Mouse (Mus musculus) G1E-ER4 (cell line): ENCODE results near the gene Gde1. TPM values are rescaled to one million over a fixed set of nuclear protein-coding genes. Genes with fewer than 3 reads are reported as not detected.

Experiments used
- GATA1 ChIP-seq: IDR thresholded peaks from one replicate; pipeline ENCODE4 v1.8.0; 2012; ENCODE audit warnings: low read length, inconsistent platforms
- polyA plus RNA-seq: library from polyadenylated mRNA; stranded (reverse); fragments of >175 nt; gene quantifications from 2 replicates; pipeline ENCODE4 v1.2.3, GENCODE M21; 2012

Gene Gde1
- 25.4 and 35.9 TPM in 2 replicates for polyA plus RNA-seq

DNA sequence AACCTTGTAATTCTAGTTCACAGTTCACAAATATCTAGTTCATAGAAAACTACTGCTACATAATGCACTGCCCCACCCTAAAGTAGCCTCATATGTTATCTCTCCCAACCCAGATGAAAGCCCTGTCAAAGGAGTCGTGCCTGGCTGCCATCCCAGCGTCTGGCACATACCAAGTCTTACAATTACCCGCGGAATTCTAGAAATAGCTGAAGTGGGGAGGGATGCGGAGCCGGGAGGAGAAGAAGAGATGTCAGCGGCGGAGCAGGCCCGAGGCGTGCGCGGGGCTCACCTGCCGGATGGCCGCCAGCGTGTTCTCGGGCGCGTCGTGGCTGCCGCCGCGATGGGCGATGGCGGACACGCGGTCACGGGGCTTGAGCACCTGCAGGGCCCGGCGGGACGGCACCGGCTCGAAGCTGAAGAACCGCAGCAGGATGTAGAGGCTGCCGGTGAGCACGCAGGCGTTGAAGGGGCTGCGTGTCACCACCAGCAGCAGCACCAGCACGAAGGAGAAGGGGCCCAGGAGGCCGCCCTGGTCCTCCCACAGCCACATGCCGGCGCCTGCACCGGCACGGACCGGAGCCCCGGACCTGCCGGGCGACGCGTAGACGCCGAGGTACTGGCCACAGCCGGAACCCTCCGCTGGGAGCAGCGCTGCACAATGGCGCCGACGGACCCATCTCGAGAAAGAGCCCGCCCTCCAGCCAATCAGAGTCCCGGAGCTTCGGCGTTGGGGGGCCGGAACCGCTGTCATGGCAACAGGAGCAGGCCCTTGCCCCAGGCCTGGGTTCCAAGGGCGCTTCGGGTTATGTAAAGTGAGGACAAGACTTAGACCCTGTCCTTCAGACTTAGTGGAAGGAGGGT is at the start of gene Gde1:
Gde1 (minus strand) TSS at position 678 of the 861 bp plus-strand sequence.
- TF ChIP-seq GATA1 = no peak

DNA sequence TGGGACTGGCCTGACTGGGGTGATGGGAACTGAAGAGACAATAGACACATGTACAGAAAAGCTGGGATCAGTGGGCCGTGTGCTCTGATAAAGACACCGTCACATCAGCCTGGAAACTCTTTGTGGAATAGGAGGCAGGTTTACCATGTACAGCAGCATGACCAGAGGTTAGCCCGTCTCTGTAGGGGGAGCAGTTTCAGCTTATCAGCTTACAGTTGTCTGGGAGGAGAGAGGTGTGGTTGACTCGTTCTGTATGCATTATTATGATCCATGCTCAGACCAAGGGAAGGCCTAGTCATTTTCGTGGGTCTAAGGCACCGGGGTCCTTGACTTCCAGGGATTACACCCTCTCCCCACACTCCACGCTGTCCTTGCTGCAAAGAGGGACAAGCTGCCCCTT is 46.0 kb upstream of the Gde1 start:
- no peak for TF ChIP-seq GATA1

- no peak for TF ChIP-seq GATA1
Observed at GRCm38 (mm10) chr7:118749706-118750105, 44.1 kb upstream of the Gde1 start.

DNA sequence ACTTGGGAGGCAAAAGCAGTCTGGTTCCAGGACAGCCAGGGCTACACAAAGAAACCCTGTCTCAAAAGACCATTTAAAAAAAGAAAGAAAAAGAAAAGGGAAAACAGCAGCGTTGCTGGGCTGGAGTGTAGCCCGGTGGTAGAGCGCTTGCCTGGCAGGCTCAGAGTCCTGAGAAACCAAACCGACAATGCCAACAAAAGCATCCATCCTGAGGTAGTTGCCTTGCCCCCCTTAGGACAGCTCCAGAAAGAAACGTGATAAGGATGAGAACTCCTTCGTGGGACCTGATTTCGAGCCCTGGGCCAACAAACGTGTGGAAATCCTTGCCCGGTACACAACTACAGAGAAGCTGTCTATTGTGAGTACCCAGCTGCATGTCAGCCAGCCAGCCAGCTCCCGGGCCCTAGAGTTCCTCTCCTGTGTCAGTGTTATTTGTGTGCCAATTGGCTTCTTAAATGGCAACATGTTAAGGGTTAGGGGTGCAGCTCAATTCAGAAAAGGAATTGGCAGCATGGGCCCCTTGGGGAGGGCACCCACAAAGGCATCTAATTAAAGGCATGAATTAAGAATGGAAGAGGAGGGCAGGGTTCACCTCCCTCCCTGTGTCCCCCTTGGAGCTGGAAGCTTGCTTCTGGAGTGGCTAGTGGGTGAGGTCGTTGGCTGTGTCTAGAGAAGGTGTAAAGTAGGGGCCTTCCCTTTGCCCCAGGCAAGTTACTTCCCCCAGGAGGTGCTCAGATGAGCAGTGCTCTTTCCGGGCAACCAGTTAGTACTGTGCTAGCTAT is 42.5 kb upstream of the Gde1 start:
- no peak for TF ChIP-seq GATA1

GRCm38 (mm10) chr7:118744766-118745165 is 39.2 kb upstream of the Gde1 start:
- TF ChIP-seq GATA1 = no peak

- TF ChIP-seq GATA1 = no peak
Observed at GRCm38 (mm10) chr7:118742278-118742677, 36.7 kb upstream of the Gde1 start.

GRCm38 (mm10) chr7:118740532-118741338 is 35.2 kb upstream of the Gde1 start:
- TF ChIP-seq GATA1 = no peak

DNA sequence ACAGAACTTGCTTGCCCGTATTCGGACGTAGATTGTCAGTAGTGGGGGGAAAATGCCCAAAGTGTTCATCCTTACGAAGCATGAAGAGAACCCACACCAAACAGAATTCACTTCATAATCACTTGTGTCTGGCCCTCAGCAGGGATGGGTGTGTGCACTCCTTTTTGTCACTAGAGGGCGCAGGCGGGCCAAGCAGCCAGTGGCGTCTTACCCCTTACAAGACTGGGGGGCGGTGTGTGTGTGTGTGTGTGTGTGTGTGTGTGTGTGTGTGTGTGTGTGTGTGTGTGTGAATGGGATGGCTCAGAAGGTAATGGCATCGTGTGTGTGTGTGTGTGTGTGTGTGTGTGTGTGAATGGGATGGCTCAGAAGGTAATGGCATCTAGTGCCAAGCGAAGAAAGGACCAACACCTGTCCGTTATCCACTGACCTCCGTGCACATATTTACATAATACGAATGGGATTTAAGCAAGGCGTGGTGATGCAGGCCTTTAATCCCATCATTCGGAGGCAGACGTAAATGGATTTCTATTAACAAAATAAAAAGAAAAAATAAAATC is 34.5 kb upstream of the Gde1 start, which contains the start of gene Vps35l:
Vps35l (plus strand) TSS at position 252 of the 557 bp plus-strand sequence.
- no peak for TF ChIP-seq GATA1

DNA sequence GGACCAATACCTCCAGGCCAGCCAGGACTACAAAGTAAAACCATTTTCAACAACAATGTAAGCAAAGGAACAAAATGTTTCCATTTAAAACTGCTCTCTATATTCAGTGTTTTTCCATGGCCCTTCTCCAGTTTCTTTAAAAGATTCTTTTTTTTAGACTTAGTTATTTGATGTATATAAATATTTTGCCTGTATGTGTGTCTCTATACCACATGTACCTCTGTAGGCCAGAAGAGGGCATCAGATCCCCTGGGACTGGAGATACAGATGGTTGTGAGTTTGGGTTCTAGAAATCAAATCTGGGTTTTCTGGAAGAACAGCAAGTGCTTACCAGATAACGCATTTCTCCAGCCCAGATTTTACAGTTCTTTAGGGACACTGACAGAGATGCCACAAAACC is 33.2 kb upstream of the Gde1 start:
- TF ChIP-seq GATA1 = no peak

GRCm38 (mm10) chr7:118733225-118733624 is 27.6 kb upstream of the Gde1 start:
- no peak for TF ChIP-seq GATA1

- TF ChIP-seq GATA1 = no peak
Observed at GRCm38 (mm10) chr7:118731781-118732180, 26.2 kb upstream of the Gde1 start.

- no peak for TF ChIP-seq GATA1
Observed at GRCm38 (mm10) chr7:118728846-118729587, 23.4 kb upstream of the Gde1 start.

DNA sequence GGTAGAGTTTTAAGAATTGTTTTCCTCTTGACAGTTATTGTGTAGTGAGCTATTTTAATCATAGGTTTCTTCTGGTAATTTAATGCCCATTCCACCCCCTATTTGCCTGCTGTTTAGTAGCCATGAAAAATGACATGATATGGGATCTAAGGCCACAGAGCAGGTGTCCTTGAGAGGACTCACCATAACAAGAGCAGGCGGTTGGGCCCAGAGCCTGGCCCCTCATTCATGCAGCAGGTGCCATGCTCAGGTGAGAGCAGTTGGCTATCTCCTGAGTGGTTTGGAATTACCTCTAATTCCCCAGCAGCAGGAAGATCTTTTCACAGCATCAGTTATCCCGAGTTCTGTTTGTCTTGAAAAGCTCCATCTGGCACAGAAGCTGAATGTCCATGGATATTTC is 19.9 kb upstream of the Gde1 start:
- TF ChIP-seq GATA1 = no peak

- TF ChIP-seq GATA1 = no peak
Observed at GRCm38 (mm10) chr7:118723927-118724326, 18.3 kb upstream of the Gde1 start.

GRCm38 (mm10) chr7:118718066-118718465 is 12.5 kb upstream of the Gde1 start:
- no peak for TF ChIP-seq GATA1

DNA sequence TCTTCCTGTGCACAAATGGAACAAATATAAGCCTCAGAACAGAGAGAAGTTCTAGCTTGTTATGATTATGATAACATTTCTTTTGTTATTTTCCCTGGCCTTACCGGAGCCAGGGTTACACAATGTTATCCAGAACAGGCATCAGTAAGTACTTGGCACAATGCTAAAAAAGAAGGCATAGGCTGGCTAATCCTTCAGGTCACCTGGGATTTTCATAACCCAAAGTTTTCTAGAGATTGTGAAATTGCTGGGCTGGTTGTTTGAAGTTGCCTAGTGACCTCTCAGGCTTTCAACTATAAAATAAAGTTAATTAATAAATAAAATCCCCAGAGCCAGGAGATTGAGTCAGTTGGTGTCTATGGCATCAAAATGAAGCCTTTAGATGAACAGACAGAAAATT is 9.3 kb upstream of the Gde1 start:
- TF ChIP-seq GATA1 = no peak
